Mouse (Mus musculus): ENCODE measurements around the gene Gp9.

Gp9 gene

DNA sequence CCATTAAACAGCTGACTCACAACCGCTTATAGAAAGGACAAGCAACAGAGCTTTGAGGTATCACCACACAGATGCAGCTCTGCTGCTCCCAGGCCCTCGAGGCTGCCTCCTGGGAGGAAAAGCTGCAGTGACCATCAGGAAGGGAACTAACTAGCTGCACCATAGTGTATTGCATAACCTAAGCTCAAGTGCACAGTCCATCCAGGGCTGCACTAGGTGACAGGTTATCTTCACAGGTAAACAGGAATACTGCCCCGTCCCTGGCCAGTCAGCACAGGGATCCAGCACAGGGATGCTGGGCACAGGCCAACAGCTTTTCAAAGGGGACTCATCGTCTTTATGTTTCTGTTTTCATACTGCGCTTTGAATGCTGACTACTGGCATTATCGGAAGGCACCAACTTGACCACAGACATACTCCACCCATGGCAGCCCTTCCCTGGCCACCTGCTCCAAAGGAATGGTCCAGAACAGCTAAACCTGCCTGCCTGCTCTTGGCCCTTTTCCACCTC lies 31.8 kb downstream of the Gp9 start:
- DNase-seq (ENCODE audit: low spot score in 2 of 2): no peak

DNA sequence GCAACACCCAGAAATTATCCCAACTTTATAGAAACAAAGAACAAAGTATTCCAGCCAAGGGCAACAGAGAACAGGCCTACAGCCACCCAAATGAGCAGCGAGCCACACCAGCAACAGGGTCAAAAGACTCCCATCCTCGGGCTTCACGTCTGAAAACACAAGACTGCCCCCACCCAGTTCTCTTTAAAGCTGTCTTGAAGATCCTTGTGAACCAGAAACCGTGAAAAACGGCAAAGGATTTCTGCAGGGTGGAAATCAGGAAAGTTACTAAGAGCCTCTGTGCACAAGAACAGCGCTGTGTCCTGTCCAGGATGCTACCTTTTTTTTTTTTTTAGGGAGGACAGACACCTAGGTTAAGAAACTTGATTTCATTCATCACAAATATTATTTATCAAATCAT lies 32.4 kb downstream of the Gp9 start:
- DNase-seq (ENCODE audit: low spot score in 2 of 2): no peak

DNA sequence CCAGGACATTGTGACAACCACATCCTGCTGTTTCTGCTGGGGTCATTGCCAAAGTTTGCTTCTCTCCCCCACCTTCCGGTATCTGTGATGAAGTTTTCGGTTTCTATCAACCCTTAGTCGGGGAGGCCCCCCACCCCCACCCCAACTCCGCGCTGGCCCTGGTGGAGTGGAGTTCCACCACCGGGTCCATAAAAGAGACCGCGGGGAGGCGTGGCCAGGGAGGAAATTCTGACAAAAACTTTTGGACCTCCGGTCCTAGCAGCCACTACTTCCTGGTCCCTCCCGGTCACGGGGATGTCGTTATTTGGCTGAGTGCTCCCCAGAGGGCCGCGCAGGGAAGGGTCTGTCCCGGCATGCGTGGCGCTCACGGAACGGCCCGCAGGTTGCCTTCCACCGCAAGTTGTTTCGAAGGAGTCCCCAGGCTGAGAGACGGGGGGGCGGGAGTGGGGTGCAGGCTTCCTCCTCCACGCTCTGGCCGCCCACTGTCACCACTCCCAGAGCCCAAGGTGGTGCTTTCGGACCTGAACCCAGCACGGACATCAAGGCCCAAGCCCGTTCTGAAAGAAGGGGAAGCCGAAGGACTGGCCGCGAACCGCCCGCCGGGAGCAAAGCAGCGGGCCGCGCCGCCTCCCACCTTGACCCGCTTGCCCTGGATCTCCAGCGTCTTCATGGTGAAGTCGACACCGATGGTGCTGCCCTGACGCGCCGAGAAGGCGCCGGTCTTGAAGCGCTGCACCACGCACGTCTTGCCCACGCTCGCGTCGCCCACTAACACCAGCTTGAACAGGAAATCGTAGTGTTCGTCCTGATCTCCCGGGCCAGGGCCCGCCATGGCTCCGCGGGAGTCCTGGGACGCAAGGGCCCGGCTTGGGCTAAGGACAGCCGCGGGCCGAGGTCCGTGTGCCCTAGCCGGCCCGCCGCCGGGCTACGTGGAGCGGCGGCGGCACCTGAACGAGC lies 33.1 kb downstream of the Gp9 start:
- DNase-seq (ENCODE audit: low spot score in 2 of 2): peak; percentile 47 to 60

DNA sequence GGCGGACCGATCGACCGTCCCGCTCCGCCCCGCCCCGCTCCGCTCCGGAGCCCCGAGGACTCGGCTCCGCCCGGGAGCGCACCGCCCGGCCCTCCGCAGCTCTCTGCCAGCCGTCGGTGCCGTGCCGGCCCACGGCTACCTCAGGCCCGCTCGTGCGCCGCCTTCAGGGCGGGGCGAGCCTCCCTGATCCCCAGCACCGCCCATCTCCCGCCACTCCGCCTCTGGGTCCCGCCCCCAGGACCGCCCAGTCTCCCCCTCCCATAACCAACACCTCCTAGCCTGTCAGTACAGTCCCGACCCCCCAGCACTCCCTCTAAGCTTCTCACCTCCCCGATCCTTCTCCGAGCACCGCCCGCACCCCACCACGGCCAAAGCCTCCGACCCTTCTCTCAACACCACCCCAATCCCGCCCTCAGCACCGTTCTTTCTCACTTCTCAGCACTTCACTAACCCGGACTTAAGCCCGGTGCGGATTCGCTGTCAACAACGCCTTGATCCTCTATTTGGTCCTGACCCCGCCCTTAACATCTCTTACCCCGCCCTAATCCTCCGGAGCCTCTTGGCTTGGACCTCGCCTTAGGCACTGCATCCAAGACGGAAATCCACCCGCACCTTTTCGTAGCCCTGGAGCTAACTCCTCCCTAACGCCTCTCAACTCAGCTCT lies 33.9 kb downstream of the Gp9 start, which contains the start of gene Rab43:
Gene Rab43 (minus strand): TSS at position 490 of the 664 bp plus-strand sequence.
- DNase-seq (ENCODE audit: low spot score in 2 of 2): peak; percentile 92 to 93

DNA sequence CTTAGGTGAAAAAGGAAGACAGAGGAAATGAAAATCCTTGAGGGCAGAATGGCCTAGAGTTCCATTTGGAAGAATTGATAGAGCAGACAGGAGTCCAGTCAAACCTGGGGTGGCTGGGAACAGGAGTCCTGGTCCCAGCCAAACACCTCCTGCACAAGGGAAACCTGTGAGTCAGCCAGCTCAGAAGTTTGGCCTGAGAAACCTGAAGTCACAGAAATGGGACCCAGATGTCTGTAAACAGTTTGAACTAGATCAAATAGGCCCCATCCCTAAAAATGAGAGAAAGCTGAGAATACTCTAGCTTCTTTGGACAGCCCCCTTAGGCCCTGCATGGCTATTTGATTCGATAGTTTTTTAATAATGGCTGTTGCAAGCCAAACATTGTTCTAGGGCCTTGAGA lies 34.8 kb downstream of the Gp9 start:
- no peak for DNase-seq (ENCODE audit: low spot score in 2 of 2)

DNA sequence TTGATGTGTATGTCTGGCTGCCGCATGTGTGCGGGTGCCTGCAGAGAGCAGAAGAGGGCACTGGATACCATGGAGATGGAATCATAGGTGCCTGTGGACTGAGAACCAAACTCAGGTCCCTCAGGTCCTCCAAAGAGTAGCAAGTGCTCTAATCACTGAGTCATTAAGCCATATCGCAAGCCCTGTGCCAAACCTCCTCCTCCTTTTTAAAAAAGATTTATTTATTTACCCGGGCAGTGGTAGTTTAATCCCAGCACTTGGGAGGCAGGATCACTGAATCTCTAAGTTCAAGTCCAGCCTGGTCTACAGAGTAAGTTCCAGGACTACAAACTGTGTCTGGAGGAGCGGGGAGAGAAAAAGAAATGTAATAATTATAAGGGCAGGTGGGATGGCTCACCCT lies 36.6 kb downstream of the Gp9 start:
- no peak for DNase-seq (ENCODE audit: low spot score in 2 of 2)

DNA sequence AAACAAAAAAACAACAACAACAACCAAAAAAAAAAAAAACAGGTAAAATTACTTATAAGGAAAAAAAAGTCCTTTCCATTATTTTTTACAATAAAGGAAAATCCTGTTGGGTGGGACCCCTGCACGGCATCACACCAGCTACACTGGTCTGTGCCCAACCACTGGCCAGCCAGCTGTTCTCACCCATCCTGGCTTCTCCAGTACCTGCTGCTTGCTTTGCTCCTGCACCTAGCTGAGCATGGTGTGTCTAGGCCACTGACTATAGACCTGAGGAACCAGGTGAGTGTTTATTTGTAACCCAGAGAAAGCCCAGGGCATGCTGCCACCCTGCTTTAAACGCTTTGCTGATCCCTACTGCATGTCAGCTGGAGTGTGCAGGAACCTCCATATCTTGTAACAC lies 42.5 kb downstream of the Gp9 start:
- no peak for DNase-seq (ENCODE audit: low spot score in 2 of 2)
